Mouse (Mus musculus): ENCODE data around the gene Gm20721.

GRCm38 (mm10) chr2:174344996-174345395 is 1.5 kb downstream of the Gm20721 start:
- TF ChIP-seq CTCF (conservative IDR thresholded peaks at IDR 0.05 in 1 of 2, IDR thresholded peaks at IDR 0.05 in 1 of 2; ENCODE audit: low read depth in 2 of 2, low read length in 2 of 2) = no peak
- TF ChIP-seq POLR2A (IDR thresholded peaks at IDR 0.05; ENCODE audit: low read depth, low read length) = no peak
